Mouse (Mus musculus) forebrain, embryonic 16.5 days (tissue): Measurements from ENCODE around the gene Plin5. TPM values are rescaled to one million over a fixed set of nuclear protein-coding genes. Genes with fewer than 3 reads are reported as not detected.

Experiments
- ATAC-seq: fragments of 200-750 bp; cut with Nextera tagmentation; 2 replicates; pipeline ENCODE4 v1.8.0; 2017; ENCODE audit warnings: mild to moderate bottlenecking, moderate library complexity
- H3K27ac ChIP-seq: fragments of 300-500 bp; sonication (generic); 2 replicates; pipeline ENCODE4 v1.5.1; 2014; ENCODE audit warnings: low read length, control low read depth
- H3K27me3 ChIP-seq: fragments of 300-500 bp; sonication (generic); replicated peaks from 2 replicates; pipeline ENCODE4 v1.6.1; 2014; ENCODE audit warnings: low read length; ENCODE audit not compliant: control insufficient read depth, insufficient read depth
- H3K36me3 ChIP-seq: fragments of 300-500 bp; sonication (generic); 2 replicates; pipeline ENCODE4 v1.6.1; 2014; ENCODE audit not compliant: control insufficient read depth, insufficient read depth
- H3K4me1 ChIP-seq: fragments of 300-500 bp; sonication (generic); replicated peaks from 2 replicates; pipeline ENCODE4 v1.6.1; 2014; ENCODE audit warnings: low read length; ENCODE audit not compliant: control insufficient read depth, insufficient read depth
- H3K4me2 ChIP-seq: fragments of 300-500 bp; sonication (generic); 2 replicates; pipeline ENCODE4 v1.6.1; 2014; ENCODE audit warnings: mild to moderate bottlenecking, low read length, control low read depth
- H3K4me3 ChIP-seq: fragments of 300-500 bp; sonication (generic); replicated peaks from 2 replicates; pipeline ENCODE4 v1.5.1; 2014; ENCODE audit warnings: mild to moderate bottlenecking, low read length, control low read depth
- H3K9ac ChIP-seq: fragments of 300-500 bp; sonication (generic); replicated peaks from 2 replicates; pipeline ENCODE4 v1.6.1; 2014; ENCODE audit warnings: low read depth, low read length, control low read depth
- H3K9me3 ChIP-seq: fragments of 300-500 bp; sonication (generic); 2 replicates; pipeline ENCODE4 v1.6.1; 2016; ENCODE audit warnings: low read length; ENCODE audit not compliant: control insufficient read depth
- WGBS: fragments of 180-500 bp; shearing (Covaris S2); extraction: QIAGEN DNeasy Blood & Tissue Kit; methylation state at CpG from one replicate; pipeline ENCODE4 v1.1.7; 2014; 5-methylcytosine and 5-hydroxymethylcytosine counted together
- polyA plus RNA-seq: library from polyadenylated mRNA; unstranded; fragments of >200 nt; fragmentation: Nextera tagmentation; extraction: Ambion mirVana; gene quantifications from 2 replicates; pipeline ENCODE4 v1.2.1, GENCODE M21; 2015

The Plin5 gene
- 0.67 and 1.4 TPM in 2 replicates for polyA plus RNA-seq

DNA sequence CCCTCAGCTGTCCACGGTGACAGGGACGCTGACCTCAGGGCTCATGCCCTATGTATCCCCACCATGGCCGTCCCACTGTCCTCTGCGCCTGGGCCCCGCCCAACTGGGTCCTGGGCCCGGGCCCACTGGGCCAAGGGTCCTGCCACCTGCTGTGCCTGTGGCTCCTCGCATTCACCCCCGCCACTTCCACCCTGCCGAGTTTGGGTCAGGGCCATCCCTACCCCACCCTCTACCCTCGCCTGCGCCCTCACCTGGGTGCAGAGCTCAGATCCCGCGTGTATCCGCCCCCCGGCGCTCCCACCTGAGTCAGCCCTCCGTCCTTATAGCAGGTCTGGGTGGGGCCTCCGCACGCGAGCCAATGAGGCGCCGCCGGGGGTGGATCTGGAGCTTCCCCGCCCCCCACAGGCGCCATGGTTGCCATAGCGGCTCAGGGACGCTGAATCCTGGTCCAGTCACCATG, at the start of gene Plin5:
TSS of gene Plin5 (minus strand) at position 346 of the 460 bp plus-strand sequence.
- peaks cover 7% of the 10 kb centered on the region for H3K4me1 ChIP-seq
- WGBS, result under 1% methylated on average over 27 of the region's 27 CpGs
- H3K9ac ChIP-seq, result 0 out of 2 replicates have a peak within 1 kb of the TSS, but pooled peaks have one; percentile 38

DNA sequence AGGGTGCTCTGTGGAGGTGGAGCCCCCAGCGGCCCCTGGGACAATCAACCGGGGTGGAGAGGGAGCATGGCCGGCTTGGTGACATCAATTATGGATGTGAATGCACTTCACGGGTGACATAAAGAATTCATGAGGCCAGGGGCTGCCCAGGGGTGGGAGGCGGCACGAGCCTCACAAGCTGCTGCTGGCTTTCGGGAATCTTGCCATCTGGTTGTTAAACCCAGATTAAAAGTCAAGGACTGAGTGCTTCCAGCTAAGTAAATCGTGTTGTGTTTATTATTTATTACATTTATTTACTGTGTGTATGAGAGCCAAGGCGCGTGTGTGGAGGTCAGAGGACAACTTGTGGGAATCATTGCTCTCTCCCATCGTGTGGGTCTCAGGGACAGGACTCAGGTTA, 48.3 kb upstream of the Plin5 start:
- H3K9ac ChIP-seq, result no peak overlapping the region
- H3K27me3 ChIP-seq, result no peaks in the 10 kb centered on the region
- WGBS, result 61% methylated on average over 11 of the region's 11 CpGs
- no peak for ATAC-seq
- H3K4me1 ChIP-seq, result peaks cover 16% of the 10 kb centered on the region
- H3K4me3 ChIP-seq, result no peak overlapping the region
- H3K9me3 ChIP-seq, result no peaks in the 10 kb centered on the region
- H3K4me2 ChIP-seq, result no peak overlapping the region
- no peaks in the 10 kb centered on the region for H3K36me3 ChIP-seq
- no peak overlapping the region for H3K27ac ChIP-seq

More for the DNA sequence above, at the start of gene Plin5:
- Histone ChIP-seq H3K9me3 (peaks cover 2% of the 10 kb centered on the region), H3K4me3 (peak within 1 kb of the TSS; percentile 35), H3K4me2 (peak within 1 kb of the TSS; percentile 51), H3K27ac (no peak within 1 kb of the TSS), H3K36me3 (no peaks in the 10 kb centered on the region), H3K27me3 (peaks cover 43% of the 10 kb centered on the region)
- ATAC-seq, result peak; percentile 44

DNA sequence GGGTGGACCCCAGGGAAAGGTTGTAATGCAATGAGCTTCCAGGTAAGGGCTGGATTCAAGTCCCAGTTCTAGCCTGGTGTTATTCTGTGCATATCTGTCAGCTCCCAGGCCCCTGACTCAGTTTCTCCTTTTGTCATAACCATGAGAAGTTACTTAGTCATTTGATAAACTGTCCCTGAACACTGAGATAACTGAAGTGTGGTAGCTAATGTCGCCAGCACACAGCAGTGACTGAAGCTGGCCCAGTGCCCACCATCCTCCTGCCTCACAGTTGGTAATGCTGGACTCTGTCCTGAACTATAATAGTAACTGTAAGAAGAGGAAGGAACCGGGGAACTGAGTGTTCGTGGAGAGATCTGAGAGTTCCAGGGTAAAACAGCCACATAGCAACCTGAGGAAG, 47.1 kb upstream of the Plin5 start:
- Histone ChIP-seq H3K9ac (no peak overlapping the region), H3K4me1 (peaks cover 14% of the 10 kb centered on the region), H3K9me3 (no peaks in the 10 kb centered on the region), H3K36me3 (no peaks in the 10 kb centered on the region), H3K4me3 (no peak overlapping the region), H3K4me2 (no peak overlapping the region), H3K27ac (no peak overlapping the region), H3K27me3 (no peaks in the 10 kb centered on the region)
- WGBS, result 68% methylated on average over 3 of the region's 3 CpGs
- ATAC-seq, result no peak

DNA sequence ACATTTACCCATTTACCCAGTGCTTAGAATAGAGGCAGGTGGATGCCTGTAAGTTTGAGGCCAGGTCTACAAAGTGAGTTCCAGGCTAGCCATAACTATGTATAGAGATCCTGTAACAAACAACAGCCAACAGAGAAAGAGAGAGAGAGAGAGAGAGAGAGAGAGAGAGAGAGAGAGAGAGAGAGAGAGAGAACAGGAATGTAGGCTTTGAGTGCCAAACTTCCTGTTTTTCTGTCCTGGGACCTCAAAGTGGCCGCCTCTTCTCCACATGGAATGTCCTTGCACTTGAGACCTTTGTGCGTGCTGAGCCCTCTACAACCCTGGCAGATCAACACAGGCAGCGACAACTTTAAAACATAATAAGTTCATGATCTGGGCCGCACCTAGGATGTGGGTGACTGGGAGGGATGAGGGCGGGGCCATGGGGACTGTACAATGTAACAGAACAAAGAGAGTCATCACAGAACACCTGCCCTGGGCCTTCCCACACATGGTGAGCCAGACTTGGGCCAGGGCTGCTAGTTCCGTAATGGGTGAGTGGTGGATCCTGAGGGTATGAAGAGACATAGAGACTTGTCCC, 46.2 kb upstream of the Plin5 start:
- 82% methylated on average over 6 of the region's 6 CpGs for WGBS
- no peak for ATAC-seq
- peaks cover 14% of the 10 kb centered on the region for H3K4me1 ChIP-seq
- no peak overlapping the region for H3K27ac ChIP-seq
- H3K36me3 ChIP-seq, result no peaks in the 10 kb centered on the region
- H3K4me3 ChIP-seq, result no peak overlapping the region
- H3K9me3 ChIP-seq, result no peaks in the 10 kb centered on the region
- H3K9ac ChIP-seq, result no peak overlapping the region
- H3K27me3 ChIP-seq, result no peaks in the 10 kb centered on the region
- H3K4me2 ChIP-seq, result no peak overlapping the region

DNA sequence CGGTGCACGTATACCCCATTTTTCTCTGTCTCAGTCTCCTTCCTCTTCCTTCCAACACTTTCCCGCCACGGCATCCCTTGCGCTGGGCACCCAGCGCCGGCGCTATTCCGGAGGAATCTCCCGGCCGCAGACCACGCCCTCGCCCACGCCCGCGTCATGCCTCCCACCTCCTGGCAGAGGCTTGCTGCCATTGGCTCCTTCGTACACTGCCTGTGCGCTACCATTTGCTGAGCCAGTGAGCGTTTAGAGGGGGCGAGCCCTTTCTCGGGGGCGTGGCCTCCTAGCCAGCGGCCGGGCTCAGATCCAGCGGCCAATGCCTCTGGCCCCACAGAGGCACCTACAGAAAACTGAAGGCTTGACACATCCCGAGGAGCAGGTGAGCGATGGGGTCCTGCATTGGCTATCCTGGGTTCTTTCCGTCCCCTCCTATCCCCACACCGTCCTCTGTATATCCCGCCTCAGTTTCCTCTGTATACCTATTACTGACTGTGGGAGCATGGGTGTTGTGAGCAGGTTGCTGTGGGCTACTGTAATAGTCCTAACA, 44.9 kb upstream of the Plin5 start, which contains the start of gene Tnfaip8l1:
TSS of gene Tnfaip8l1 (plus strand) at position 247 of the 544 bp plus-strand sequence.
- H3K27ac ChIP-seq, result no peak within 1 kb of the TSS
- peak; percentile 99 for ATAC-seq

DNA sequence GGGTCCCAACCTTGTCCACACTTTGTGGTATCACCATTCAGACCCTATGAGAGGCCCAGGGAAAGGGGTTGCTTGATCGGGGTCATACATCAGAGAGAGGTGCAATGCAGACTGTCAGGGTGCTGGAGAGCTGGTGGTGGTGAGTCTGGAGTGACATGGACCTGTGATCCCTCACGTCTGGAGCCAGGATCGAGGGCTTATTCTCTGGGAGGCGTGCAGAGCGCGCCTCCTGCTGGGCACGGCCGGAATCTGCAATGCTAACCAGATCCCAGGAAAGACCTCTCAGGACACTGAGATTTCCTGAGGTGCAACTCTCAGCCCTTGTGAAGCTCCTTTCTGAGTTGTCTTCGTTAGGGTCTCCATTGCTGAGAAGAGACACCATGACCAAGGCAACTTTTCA, 42.3 kb upstream of the Plin5 start:
- WGBS, result 2% methylated on average over 9 of the region's 9 CpGs
- Histone ChIP-seq H3K9ac (no peak overlapping the region), H3K4me2 (no peak overlapping the region), H3K27ac (no peak overlapping the region), H3K4me1 (peaks cover 14% of the 10 kb centered on the region), H3K9me3 (no peaks in the 10 kb centered on the region), H3K36me3 (no peaks in the 10 kb centered on the region), H3K4me3 (no peak overlapping the region), H3K27me3 (peaks cover 7% of the 10 kb centered on the region; the same call in 1 of the 2 replicates)
- no peak for ATAC-seq

More for the DNA sequence above, 44.9 kb upstream of the Plin5 start, which contains the start of gene Tnfaip8l1:
- peak within 1 kb of the TSS; percentile 62 for H3K9ac ChIP-seq
- H3K36me3 ChIP-seq, result no peaks in the 10 kb centered on the region
- under 1% methylated on average over 30 of the region's 30 CpGs for WGBS
- H3K9me3 ChIP-seq, result no peaks in the 10 kb centered on the region
- H3K4me2 ChIP-seq, result peak within 1 kb of the TSS; percentile 58
- H3K4me3 ChIP-seq, result peak within 1 kb of the TSS; percentile 57
- peaks cover 5% of the 10 kb centered on the region; the same call in 1 of the 2 replicates for H3K27me3 ChIP-seq
- peaks cover 14% of the 10 kb centered on the region for H3K4me1 ChIP-seq

DNA sequence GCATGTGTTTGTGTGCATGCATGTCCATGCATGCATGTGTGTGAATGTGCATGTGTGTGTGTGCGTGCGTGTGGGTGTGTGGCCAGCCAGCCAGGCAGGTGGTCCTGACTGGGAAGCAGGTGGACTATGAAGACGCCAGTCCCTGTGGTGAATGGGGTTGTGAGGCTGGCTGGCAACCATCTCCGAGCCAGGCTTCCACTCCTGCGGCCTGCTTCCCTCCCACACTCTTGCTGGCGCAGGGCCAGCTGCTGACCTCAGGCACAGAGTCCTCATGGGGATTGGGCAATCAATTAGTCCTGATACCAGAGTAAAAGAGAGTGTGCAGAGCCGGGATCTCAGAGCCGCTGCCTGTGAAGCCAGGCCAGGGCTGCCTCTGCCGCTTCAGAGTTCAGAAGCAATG, 36.2 kb upstream of the Plin5 start:
- H3K4me2 ChIP-seq, result no peak overlapping the region
- no peak overlapping the region for H3K4me3 ChIP-seq
- H3K27me3 ChIP-seq, result peaks cover 27% of the 10 kb centered on the region
- H3K4me1 ChIP-seq, result peaks cover 8% of the 10 kb centered on the region
- H3K9ac ChIP-seq, result no peak overlapping the region
- no peaks in the 10 kb centered on the region for H3K9me3 ChIP-seq
- WGBS, result 24% methylated on average over 9 of the region's 9 CpGs
- H3K36me3 ChIP-seq, result no peaks in the 10 kb centered on the region
- H3K27ac ChIP-seq, result no peak overlapping the region
- ATAC-seq, result peak; percentile 36; the same call in 1 of the 2 replicates

DNA sequence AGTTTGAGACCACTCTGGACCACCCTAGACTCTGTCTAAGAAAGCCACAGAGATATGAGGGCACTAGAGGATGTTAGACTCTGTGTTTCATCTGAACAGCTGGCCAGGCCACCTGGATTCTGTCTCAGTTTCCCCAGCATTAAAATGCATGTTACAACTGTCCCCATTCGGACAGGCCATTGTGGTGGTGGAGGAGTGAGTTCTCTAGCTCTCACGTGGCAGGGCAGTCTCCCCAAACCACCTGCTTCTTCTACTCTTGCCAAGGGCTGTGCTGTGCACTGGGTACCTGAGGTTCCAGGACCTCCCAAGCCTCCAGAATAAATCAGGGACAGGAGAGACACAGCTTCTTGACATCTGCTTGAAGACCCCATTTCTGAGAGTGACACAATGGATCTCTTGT, 32.5 kb upstream of the Plin5 start:
- H3K27me3 ChIP-seq, result peaks cover 32% of the 10 kb centered on the region
- H3K9ac ChIP-seq, result no peak overlapping the region
- no peak overlapping the region for H3K27ac ChIP-seq
- H3K4me3 ChIP-seq, result no peak overlapping the region
- no peak overlapping the region for H3K4me2 ChIP-seq
- 43% methylated on average over 2 of the region's 2 CpGs for WGBS
- no peaks in the 10 kb centered on the region for H3K9me3 ChIP-seq
- peaks cover 10% of the 10 kb centered on the region for H3K4me1 ChIP-seq
- no peaks in the 10 kb centered on the region for H3K36me3 ChIP-seq
- ATAC-seq, result no peak

DNA sequence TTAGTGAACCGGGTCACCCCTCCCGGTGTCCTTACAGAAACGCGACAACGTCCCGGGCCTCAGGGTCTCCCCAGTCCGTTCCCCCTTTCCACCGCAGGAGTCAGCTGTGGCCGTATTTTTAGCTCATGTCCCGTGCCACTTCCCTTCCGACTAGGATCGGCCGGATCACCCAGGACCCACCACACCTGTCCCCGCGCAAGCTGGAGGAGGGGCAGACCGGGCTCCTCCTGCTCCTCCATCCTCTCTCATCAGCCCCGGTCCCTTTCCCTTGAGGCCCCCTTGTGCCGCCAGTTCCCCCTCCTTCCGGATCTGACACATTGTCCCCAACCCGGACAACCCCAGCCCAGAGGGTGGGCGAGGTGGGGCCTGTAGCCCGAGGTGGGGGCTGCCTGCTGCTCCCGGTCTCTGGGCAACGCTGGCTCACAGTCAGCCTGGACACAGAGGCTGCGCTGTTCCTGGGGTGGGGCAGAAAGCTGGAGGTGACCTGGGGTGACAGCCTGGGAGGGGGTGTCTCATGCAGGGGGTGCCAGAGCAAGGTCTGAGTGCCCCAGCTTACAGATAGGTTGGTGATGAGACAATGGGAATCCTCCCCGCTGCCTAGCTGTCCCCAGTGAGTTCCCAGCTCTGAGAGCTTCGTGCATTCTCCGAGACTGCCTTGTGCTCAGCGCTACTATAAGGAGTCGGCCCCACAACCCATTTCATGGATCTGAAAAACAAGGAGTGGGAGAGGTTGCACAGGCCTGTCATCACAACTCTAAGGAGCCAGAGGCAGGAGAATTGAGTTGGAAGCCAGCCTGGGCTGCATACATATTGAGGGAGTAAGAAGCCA, 31.6 kb upstream of the Plin5 start:
- H3K4me2 ChIP-seq, result peak overlapping the region; percentile 51
- peak overlapping the region; percentile 30 for H3K4me3 ChIP-seq
- no peaks in the 10 kb centered on the region for H3K9me3 ChIP-seq
- H3K9ac ChIP-seq, result peak overlapping the region; percentile 53
- H3K36me3 ChIP-seq, result no peaks in the 10 kb centered on the region
- H3K4me1 ChIP-seq, result peaks cover 10% of the 10 kb centered on the region
- H3K27ac ChIP-seq, result no peak overlapping the region
- WGBS, result 1% methylated on average over 30 of the region's 30 CpGs
- peaks cover 32% of the 10 kb centered on the region for H3K27me3 ChIP-seq
- ATAC-seq, result peak; percentile 45
